Mouse (Mus musculus) urinary bladder, postnatal 4 days (tissue): ENCODE measurements around the gene Dock11.
A peak's percentile ranks its signal among the peaks of the same experiment; 100 is the strongest.

Experiments used
- DNase-seq, 2 experiments: peaks; one replicate each; pipeline ENCODE4 v3.0.0; 2021 to 2022; ENCODE audit warnings: low spot score in 2 of 2

The Dock11 gene

DNA sequence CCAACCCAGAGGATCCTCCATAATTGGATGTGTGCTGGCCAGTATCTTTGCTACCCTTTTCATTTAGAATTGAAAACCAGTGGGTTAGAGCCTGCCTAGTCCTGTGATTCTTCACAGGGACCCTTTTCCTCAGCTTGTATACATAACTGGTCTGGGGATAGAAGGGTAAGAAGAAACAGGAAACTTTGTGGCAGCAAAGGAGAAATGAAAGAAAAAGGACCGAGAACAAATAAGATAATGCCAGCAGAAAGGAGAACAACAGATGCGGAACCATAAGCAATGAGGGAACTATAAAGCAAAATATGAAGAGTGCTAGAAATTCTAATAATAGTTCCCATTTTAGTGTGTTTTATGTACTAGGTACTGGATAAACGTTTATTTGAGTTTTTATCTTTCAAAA lies 212.7 kb downstream of the Dock11 start:
- no peak for DNase-seq

DNA sequence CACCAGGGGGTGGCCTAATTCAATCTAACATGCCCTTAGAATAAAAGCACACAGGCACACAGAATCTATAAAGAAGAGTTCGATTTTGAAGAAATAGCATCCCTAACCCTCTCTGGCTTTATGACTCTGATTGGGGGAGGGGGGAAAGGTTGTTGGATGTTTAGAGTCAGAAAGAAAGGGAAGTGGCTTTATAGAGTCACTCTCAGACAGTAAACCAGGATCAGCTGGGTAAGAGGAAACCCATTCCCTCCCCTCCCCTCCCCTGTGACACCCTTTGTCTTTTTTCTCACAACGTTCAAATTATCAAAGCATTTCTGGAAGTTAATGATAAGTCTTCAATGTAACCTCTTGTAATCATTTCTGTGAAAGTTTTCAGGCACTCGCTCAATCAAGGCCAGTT lies 220.0 kb downstream of the Dock11 start:
- no peak for DNase-seq

DNA sequence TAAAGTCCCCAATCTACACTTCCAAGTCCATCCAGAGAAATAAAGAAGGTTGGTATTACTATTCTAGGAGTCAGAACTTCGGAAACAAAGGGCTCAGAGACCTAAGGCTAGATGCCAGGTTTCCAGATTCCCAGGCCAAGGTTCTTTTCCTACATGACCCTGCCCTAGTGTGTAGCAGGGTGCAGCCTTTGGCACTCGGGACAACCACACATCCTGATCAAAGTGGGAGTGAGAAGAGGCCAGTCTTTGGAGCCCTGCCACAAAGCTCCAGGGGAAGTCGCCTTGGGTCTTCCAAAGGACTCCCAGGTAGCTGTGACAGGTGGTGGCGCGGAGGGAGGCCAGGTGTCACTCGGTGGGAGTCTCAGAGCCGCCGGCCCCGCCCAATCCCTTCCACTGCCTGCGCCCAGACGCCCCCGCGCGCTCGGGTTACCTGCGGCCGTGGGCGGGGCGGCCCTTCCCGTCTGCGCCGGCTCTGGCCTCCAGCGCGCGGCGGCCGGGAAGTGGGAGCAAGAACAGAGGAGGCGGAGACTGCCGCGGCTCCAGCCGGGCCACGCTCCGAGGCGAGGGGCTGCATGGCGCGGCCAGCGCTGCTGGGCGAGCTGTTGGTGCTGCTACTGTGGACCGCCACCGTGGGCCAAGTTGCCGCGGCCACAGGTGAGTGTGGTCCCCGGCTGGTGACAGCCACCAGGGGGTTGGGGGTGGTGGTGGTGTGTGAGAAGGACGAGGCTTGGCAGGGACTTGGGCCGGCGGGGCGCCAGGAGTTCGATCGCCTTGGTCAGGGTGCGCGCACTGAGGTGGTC lies 223.2 kb downstream of the Dock11 start, which contains the start of gene Il13ra1:
Il13ra1 (plus strand) TSS at position 489 of the 800 bp plus-strand sequence.
- DNase-seq = peak; percentile 24 to 62

DNA sequence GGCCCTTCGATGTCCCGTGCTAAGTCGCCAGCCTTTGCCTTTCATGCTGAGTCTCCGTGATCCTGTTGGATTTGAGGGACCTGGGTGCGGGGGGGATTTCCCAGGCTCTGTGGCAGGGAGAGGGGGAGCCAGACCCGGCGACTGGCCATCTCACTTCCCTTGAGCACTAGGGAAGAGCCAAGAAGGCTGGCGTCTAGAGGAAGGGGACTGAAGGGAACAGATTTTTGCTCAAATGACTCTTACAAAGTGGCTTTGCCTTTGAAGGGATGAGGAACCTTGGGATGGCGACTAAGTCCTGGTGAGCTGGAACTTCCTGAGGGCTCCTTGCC lies 223.8 kb downstream of the Dock11 start:
- no peak for DNase-seq

DNA sequence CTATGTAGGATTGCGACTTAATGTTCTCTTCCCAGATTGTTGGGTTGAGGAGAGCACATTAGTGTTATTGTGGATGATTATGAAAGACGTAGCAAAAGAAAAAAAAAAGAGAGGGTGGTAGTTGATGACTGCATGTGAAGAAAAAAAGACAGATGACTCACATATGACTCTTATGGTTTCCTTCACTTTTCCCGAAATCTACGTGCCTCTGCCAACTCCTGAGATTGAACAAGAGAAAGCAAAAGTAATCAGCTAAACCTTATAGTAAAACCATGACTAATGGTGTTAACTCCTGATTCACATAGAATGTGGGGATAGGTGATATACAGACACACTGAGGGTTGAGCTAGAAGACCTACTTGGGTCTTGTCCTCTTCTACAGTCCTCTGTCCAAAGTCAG lies 226.5 kb downstream of the Dock11 start:
- DNase-seq = no peak
